Mouse (Mus musculus): ENCODE results near the gene Ifnar1.
"Not testable (repeated sequence)": the region's sequence is repeated elsewhere in the genome, so short reads cannot be mapped to it uniquely, and the experiment has no call there.

Ifnar1 gene

DNA sequence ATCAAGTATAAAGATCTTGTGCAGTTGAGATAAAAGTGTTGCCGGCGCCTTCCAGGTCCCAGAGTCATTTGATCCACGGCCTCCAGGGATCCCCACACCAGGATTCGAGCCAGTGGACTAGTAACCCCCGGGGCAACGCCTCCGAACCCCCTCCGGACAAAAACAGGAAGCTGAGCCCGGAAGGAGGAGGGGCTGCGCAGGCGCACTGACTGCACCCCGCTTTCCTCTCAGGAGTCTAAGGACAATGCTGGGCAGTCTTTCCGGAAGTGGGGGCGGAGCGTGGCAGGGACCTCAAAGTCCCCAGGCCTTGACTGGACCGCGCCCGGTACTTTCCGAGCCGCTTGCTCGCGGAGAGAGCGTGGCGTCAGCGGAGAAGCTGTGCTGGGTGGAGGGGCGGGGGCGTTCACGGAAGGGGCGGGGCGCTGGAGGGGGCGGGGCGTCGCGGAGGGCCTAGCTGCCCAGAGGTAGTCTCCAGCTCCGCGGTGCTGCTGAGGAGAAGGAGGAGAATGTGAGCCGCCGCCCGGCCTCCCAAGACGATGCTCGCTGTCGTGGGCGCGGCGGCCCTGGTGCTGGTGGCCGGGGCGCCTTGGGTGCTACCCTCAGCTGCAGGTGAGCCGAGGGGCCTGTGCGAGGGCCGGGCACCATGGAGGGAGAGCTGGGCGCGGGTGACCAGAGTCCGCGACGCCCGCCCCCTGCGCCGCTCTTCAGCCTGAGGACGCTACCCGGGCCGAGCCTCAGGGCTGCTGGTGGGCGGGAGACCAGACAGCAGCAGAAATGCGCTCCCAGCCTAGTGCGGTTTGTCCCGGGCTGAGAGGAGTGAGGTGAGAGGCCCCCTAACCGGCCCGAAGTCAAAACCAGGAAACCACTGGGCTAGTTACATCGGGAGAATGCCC lies at the start of gene Ifnar1:
Gene Ifnar1, plus strand, starts transcription at position 431 of the 893 bp plus-strand sequence.
- DNase-seq (ENCODE audit: low spot score in 2 of 2): peak; percentile 97 to 98

GRCm38 (mm10) chr16:91438081-91438480 lies 47.0 kb upstream of the Ifnar1 start:
- DNase-seq (ENCODE audit: low spot score in 2 of 2): no peak

DNA sequence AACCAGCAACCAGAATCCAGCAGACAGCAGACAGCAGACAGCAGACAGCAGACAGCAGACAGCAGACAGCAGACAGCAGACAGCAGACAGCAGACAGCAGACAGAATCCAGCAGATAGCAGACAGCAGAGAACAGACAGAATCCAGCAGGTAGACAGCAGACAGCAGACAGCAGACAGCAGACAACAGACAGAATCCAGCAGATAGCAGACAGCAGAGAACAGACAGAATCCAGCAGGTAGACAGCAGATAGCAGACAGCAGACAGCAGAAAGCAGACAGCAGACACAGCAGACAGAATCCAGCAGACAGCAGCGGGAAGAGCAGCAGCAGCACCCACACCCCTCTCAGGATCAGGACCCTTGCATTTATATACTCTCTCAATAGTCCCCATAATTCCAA lies 46.4 kb upstream of the Ifnar1 start:
- not testable (repeated sequence) for DNase-seq (ENCODE audit: low spot score in 2 of 2)

DNA sequence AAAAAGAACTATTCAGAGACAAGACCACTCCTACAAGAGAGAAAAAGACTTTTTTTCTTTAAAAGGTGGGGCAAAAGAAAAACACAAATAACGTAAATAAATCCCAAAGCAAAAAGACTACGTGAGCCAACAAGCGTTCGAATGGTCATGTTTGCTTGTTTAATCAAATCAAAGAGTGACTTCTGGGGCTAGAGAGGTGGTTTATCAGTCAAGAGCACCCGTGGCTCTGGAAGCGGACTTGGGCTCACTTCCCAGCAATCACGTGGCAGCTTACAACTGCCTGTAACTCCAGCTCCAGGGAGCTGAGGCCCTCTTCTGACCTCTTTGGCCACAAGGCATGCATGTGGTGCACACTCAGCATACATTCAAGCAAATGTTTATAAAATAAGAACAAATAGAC lies 43.7 kb upstream of the Ifnar1 start:
- DNase-seq (ENCODE audit: low spot score in 2 of 2): peak; percentile 49 to 64

DNA sequence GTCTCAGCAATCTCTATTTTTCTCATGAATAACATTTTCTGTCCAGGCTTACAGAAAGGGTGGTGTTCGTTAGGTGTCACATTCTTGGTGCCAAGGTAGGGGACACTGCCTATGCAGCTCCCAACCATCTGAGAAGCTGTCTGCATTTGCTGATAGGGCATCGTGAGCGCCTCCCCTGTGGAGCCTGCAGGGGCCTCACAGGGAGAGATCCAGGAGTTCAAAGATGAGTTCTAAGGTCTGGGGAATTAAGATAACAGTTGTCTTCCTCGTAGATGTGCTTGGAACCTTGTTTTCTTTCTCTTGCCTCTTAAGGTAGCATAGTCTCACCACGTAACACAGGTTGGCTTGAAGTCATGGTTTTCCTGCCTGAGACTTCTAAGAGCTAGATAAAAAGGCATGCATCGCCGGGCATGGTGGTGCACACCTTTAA lies 43.2 kb upstream of the Ifnar1 start:
- DNase-seq (ENCODE audit: low spot score in 2 of 2): peak; percentile 50 to 57

DNA sequence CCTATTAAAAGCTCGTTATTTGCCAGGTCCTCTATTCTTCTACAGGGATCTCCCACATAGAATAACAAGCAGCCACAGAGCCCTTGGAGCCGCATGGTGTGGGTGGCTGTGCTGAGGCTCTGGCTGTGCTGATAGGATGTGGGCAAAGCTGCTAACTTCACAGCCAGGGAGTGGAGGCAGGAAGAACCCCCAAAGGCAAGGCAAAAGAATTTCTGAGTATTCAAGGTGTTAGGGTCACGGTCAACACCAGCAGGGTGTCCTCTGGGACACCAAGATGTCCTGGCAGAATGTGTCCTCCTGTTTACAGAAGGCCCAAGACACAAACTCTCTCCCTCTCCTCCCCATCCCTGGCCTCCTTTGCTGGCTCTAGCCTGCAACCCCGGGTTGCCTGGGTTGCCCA lies 42.6 kb upstream of the Ifnar1 start:
- no peak for DNase-seq (ENCODE audit: low spot score in 2 of 2)

DNA sequence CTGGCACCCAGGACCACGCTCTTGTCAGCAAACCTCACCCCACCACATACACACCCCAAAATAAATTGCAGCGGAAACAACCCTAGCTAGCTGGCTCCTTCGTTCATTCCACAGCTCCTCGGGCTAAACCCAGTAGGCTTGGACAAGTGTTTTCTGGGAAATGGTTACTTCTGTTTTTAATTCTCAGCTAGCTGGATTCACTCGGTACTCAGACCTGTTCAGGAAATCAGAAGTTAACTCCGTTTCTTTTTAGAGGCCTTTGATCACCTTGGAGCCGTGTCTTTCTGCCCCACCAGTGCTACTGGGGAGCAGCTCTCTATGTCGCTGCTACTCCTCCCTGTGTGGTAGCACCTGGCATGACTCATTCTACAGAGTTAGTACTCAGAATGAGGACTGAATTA lies 41.8 kb upstream of the Ifnar1 start:
- no peak for DNase-seq (ENCODE audit: low spot score in 2 of 2)

GRCm38 (mm10) chr16:91444847-91445246 lies 40.2 kb upstream of the Ifnar1 start:
- no peak for DNase-seq (ENCODE audit: low spot score in 2 of 2)

- DNase-seq (ENCODE audit: low spot score in 2 of 2): no peak
Observed at GRCm38 (mm10) chr16:91445566-91445965, 39.5 kb upstream of the Ifnar1 start.

GRCm38 (mm10) chr16:91446778-91447511 lies 38.1 kb upstream of the Ifnar1 start:
- DNase-seq (ENCODE audit: low spot score in 2 of 2): no peak

GRCm38 (mm10) chr16:91447512-91447900 lies 37.5 kb upstream of the Ifnar1 start:
- no peak for DNase-seq (ENCODE audit: low spot score in 2 of 2)

- DNase-seq (ENCODE audit: low spot score in 2 of 2): no peak
Observed at GRCm38 (mm10) chr16:91448088-91448487, 37.0 kb upstream of the Ifnar1 start.

GRCm38 (mm10) chr16:91448895-91449294 lies 36.1 kb upstream of the Ifnar1 start:
- no peak for DNase-seq (ENCODE audit: low spot score in 2 of 2)

DNA sequence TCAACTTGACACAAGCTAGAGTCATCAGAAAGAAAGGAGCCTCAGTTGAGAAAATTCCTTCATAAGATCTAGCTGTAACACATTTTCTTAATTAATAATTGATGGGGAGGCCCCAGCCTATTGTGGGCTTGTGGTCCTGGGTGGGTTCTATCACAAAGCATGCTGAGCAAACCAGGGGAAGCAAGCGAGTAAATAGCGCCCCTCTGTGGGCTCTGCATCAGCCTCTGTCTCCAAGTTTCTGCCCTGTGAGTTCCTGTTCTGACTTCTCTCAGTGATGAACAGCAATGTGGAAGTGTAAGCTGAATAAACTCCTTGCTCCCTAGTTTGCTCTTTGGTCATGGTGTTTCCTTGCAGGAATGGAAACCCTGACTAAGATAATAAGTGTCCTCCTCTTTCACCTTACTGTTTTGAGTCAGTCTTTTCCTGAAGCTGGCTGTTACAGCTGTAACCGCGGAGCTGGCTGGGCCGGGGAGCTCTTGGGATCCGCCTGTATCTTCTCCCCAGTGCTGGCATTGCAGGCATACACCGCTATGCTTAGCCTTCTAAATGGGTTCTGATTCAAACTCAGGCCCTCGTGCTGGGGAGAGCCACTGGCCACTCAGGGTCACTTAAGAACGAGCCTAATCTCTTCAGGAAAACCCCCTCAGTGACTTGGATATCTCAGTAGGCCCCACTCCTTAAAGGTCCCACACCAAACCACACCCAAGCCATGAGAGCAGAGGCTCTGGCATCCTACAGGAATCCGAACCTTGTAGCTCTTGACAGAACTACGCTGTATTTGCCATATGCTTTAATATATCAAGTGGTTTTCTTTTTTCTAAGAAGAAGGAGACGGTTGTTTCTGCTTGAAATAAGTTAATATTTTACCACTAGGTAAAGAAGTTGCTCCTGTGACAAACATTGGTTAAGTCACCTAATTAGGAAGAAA lies 34.6 kb upstream of the Ifnar1 start:
- no peak for DNase-seq (ENCODE audit: low spot score in 2 of 2)

- DNase-seq (ENCODE audit: low spot score in 2 of 2): no peak
Observed at GRCm38 (mm10) chr16:91451949-91452348, 33.1 kb upstream of the Ifnar1 start.

DNA sequence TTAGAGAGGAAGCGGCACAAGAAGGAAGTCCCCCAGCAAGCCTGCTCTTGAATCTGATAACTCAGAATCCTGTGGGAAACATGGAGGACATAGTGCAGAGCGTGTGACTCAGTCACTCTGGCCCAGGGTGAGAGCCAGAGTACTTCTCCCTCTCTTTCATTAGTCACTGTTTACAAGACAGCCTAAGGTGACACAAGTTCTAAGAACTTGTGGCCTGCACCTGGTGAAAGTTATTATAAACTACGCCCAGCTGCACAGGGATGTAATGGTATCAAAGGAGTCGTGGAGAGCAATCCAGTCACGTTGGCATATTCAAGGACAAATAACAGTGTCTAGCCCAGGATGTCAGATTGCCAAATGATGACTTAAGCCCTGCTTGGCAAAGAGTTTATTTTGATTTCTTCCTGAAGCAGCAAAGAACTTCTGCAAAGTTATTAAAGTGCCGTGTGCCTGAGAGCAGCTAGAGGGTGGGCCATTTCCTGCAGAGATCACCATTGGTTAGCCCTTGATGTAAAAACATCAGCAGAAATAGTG lies 32.6 kb upstream of the Ifnar1 start:
- DNase-seq (ENCODE audit: low spot score in 2 of 2): no peak

- no peak for DNase-seq (ENCODE audit: low spot score in 2 of 2)
Observed at GRCm38 (mm10) chr16:91455868-91456267, 29.2 kb upstream of the Ifnar1 start.

DNA sequence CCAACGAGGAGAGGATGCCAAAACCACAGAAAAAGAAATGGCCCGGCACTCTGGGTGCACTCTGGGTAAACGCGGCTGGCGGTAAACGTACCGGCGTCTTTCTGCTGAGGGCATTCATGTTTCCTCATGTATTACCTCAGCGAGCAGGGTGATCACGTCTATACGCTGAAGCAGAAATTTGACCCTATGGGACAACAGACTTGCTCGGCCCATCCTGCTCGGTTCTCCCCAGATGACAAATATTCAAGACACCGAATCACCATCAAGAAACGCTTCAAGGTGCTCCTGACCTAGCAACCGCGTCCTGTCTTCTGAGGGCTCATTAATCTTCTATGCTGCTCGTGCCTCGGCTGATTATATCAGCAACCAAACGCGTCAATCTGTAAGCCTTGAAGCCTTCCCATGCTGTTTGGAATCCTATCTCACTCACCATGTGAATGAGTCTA lies 26.7 kb upstream of the Ifnar1 start:
- DNase-seq (ENCODE audit: low spot score in 2 of 2): no peak

- no peak for DNase-seq (ENCODE audit: low spot score in 2 of 2)
Observed at GRCm38 (mm10) chr16:91458976-91459375, 26.1 kb upstream of the Ifnar1 start.

DNA sequence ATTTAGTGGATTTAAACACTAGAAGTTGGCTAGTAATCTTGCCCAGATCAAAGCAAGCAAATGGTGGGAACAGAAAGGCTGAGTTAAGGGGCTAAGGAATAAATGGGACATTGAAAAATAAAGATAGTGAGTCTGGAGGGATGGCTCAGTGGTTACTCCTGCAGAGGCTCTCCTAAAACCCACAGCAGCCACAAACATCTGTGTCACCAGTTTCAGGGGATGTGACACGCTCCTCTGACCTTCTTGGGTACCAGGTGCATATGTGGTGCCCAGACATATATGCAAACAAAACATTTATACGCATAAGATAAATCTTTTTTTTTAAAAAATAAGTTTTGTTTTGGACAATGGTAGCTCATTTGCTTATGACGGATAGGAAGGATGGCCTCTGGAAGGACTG lies 25.6 kb upstream of the Ifnar1 start:
- no peak for DNase-seq (ENCODE audit: low spot score in 2 of 2)

DNA sequence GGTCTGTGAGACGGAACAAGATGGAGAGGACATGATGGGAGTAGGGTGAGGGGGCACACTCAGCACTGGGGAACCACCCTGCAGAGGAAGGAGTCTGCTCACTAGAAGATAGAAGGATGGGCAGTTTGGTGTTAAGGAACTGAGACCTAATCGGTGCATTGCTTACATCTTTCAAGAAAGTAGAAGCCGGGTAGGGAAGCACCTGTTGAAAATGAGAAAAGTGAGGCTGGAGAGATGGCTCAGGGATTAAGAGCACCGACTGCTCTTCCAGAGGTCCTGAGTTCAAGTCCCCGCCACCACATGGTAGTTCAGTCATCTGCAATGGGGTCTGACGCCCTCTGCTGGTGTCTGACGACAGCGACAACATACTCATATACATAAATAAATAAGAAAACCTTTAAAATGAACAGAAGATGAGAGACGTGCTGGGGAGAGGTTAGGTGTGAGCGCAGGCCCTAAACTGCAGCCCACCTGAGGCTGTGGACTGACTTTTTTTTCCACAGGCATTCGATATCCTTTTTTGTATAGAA lies 25.1 kb upstream of the Ifnar1 start:
- peak in 1 of 2 experiments; percentile 57 for DNase-seq (ENCODE audit: low spot score in 2 of 2)
